Mouse (Mus musculus) heart, adult 9 months (tissue): ENCODE measurements around the gene Naaa.

ENCODE experiments used
- DNase-seq, 2 experiments: peaks; one replicate each; pipeline ENCODE4 v3.0.0; 2022; ENCODE audit warnings: low spot score in 2 of 2

Gene Naaa

DNA sequence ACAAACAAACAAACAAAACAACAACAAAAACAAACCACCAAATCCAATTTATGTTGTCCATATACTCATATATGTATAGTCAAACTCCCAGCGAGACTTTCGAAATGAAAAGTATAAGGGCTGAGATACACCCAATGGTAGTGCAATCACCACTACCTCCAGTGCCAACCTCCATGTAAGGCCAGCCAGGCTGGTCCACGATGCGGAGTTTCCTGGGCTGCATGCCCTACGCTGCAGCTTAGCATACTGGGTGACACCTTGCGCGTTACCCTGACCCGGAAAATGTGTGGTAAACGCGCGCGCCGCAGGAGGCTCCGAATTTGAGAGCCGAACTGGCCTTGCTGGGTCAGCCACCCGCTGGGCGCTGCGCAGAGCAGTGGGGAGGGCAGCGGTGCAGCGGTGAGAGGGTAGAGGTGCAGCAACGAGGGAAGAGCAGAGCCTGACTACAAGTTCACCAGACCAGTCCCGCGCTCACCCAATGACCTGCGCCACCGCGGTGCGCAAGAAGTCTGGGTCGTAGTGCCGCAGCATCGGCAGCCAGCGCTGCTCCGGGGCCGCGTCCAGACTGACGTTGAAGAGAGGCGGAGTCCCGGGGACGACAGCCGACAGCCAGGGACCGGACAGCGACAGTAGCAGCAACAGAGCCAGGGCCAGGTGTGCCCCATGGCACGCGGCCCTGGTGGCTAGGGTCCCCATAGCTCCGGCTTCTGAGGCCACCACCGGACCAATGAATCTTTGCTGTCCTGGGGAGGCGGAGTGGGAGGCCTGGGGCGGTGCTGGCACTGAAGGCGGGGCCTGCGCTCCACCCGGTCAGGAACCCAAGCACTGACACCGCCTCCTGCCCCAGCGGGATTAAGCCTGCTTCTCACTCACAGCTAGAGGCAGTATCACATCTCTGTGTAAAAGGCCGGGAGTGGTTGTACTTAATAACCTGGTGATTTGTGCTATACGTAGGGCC lies at the start of gene Naaa:
Gene Naaa (minus strand): TSS at position 734 of the 958 bp plus-strand sequence.
- DNase-seq, result peak; percentile 92 to 93

DNA sequence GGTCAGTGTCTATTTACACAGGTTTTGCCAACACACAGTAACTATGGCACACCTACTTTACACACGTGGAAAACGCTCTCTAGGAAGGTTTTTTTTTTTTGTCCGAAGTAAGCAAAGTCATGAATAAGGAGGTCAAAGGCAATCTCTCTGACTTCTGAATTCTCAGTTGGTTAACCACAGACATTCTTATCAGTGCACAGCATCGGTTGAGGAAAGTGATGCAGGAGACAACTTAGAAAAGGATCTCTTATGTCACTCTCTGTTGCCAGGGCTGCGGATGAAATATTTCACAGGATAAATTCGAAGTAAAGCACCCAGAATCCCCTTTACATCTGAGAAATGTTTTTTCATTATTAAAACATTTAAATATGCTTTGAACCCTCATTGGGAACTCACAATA lies 49.4 kb upstream of the Naaa start:
- DNase-seq, result no peak

DNA sequence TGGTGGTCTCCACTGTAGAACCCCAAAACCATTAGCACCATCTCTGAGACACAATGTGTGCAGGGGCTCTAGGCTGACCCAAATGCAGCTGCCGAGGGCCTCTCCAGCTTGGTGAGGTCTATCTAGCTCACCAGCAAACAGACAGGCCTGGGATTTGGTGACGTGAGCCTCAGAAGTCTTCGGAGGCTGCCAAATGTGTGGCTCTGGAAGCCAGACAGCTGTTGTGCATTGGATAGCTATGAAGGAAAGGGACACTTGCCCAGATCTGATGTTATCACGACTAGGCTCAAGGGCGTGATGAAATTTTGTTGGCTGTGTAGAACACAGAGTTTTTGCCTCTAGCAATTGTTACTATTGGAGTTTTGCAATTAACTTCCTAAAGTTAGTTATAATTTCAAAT lies 45.3 kb upstream of the Naaa start:
- peak; percentile 80 to 88 for DNase-seq

DNA sequence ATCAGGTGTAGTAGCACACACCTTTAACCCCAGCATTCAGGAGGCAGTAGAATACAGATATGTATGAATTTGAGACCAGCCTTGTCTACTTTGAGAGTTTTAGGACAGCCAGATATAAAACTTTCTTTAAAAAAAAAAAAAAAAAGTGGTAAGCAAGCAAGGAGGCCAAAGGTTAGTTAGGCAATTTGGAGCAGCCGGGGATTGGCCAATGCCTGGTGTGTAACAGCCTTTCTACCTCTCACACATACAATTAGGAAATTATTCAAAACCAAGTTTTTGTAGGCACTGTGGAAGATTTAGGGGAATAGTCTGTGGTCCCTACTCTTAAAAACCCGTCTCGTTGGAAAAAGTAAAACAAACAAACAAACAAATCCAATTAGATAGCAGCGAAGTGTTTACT lies 44.6 kb upstream of the Naaa start:
- DNase-seq, result no peak

DNA sequence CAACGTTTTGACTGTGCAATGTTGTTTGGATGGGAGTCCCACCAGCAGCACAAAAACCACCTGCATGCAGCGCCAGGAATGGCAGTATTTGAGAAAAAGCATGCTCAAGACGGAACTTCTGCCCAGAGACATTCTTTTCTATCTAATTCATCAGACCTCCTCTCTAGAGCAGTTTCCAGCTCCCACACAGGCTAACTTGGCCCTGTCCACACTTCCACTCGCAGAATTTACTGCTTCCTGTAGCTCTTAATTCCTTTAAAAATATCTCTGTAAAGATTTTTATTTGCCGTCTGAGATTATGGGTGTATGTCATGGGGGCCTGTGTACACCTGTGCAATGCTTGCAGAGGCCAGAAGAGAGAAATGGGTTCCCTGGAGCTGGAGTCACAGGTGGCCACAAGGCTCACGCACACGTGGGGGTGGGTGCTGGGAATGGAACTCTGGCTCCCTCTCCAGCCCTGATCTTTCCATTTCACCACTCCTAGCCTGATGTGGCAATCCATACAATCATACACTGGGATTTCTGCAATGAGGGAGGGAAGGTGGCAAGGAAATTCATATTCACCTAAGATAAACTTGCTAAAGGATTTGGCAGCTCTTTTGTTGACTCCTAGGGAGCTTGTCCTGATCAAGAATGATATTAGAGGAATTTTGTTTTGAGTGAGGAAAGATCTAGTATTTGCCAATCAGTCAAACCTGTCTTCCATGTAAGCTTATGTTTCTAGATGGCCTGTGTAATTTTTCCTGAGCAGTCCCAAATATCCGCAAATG lies 43.8 kb upstream of the Naaa start:
- DNase-seq, result no peak

DNA sequence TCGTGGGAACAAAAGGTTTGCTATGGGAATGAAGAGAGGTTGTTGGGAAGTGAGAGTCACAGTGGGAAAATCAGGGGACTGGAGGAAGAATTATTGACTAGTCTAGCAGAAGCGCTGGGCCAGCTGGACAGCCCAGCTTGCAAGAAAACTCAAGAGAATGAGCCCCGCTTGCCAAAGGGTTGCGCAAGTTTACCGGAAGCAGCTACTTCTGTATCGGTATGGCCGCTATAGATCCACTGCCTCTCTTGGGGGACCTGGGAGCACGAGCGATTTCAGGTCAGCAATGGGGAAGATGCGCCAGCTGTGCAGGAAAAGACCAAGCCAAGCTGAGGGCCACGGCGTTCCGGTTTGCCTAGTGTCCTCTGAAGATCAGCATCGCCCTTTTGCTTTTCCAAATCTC lies 40.6 kb upstream of the Naaa start:
- DNase-seq, result no peak

DNA sequence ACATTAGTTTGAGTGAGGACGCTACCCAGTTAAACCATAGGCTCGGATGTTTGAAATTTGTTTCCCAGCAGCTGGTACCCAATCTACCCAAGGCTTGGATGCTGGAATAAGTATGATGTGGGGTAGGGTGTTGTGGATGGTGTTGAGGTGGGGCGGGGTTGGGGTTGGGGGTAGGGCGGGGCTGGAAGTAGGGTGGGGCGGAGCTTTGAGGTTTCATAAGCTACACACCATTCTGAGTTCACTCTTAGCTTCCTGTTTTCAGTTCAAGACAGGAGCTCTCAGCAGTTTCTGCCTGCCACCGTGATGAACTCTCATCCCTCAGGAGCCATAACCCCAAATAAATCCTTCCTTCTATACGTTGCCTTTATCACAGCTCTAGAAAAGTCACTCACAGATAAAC lies 40.1 kb upstream of the Naaa start:
- DNase-seq, result no peak

DNA sequence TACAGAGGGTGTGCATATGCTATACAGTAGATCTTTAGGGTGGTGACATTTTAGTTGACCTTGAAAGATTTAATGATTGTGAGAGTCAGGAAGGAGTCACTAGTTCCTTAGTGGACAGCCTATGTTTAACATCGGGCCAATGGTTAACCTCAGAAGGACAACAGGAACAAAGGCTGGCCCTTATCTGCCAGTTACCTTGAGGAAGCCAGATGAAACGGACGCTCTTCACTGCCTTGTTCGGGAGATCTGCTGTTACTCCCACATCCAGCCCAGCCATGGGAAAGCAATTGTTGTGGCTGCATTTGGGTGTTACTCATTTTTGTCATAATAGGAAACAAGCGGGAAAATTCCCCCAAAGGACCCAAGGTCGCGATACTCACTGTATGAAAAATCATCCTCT lies 35.8 kb upstream of the Naaa start:
- DNase-seq, result no peak

DNA sequence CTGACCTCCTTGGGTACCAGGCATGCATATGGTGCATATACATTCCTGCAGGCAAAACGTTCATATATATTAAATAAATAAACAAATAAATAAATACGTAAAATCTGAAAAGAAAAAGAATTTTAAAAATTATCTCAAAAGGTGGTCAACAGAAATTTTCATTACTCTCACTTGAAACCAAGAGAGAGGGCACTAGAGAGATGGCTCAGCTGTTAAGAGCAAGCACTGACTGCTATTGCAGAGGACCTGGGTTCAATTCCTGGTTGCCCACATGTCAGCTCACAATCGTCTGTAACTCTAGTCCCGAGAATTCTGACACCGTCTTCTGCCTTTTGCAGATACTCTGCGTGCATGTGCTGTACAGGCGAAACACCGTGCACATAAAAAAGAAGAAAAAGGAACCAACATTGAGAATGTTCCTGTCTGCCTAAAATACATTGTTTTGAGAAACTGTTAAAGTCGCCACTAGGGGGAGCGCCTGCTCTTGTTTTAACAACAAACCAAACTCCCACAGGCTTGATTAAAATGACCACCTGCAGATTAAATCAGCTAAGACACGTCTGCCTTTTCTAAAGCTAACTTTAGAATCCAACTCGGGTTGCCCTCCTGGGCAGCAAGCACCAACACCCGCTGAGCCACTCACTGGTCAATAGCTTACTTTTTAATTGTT lies 34.2 kb upstream of the Naaa start:
- DNase-seq, result peak; percentile 67 to 87

DNA sequence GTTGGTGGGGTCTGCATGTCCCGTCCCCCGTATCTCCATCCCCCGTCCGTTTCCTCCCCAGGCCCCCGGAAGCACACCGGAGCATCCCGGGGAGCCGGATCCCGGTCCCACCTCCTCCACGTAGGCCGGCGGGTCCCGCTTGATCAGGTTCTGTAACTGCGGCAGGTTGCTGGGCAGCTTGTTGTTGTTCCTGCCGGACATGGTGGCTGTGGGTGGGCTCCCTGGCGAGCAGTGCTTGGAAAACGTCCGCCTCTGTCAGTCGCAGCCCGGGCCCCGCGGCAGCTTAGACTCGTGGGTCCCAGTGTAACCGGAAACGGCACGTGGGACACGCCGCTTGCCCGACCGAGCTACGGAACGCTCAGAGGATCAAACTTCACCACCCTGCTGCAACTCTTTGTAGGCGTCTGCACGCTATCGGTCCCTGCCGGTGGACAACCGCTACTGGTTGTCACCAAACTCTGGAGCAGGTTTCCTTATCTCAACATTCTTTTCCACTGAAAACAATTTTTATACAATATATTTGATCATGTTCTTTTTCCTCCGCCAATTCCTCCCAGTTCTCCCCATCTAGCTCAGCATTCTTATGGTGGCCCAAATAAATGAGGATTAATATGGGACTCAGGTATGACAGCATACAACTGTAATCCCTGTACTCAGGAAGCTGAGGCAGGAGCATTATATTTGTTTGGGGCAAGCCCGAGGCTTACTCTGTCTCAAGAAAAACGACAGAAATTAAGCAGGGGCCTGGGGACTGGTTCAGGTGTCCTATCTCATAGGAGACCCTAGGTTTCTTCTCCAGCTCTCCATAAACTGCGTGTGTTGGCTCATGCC lies 31.9 kb upstream of the Naaa start, which contains the start of gene Sdad1:
Gene Sdad1 (minus strand): TSS at position 799 of the 831 bp plus-strand sequence.
- DNase-seq, result peak; percentile 93 to 94

DNA sequence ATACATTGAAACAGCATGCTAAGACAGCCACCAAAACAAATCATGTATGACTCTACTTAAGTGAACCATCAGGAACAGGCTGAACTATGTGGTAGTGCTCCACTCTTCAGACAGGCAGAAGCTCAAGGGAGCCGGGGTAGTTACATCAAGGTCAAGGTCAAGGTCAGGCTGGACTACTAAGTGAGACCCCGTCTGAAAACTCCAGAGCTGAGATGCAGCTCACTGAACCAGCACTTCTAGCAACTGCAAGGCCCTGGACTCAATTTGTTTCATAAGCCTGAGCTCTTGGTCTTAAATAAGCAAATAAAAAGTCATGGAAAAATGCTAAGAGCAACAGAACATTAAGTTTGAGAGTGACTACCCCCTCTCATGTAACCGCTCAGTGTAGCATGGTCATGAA lies 26.3 kb upstream of the Naaa start:
- DNase-seq, result no peak

DNA sequence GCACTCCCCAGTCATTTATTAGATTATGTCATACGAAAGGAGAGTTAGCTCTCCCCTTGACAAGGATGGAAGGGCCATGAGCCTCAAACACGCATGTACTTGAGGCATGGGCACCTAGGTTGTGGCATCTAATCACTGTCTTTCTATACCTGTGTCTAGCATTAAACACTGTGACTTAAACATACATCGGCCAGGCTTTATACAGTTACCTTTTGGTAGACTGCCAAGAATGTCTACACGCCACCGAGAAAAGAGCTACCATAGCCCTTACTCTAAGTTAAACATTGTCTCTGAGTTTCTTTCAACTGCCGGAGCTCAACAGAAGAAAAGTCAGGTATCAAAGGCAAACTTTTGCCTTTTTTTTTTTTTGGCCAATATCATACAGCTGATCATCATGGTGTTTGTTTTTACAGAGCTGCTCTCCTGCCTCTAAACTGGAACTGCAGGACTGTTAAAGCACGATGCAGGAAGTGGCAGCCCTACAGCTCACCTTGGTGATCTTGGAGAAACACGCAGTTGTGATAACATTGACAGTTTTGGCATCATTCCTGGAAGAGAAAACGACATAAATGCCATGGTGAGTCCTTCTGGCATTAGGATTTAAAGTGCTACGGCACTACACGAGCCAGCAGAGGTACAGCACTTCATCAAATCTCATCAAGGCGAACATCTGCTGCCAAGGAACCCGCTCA lies 24.3 kb upstream of the Naaa start:
- peak in 1 of 2 experiments; percentile 36 for DNase-seq

DNA sequence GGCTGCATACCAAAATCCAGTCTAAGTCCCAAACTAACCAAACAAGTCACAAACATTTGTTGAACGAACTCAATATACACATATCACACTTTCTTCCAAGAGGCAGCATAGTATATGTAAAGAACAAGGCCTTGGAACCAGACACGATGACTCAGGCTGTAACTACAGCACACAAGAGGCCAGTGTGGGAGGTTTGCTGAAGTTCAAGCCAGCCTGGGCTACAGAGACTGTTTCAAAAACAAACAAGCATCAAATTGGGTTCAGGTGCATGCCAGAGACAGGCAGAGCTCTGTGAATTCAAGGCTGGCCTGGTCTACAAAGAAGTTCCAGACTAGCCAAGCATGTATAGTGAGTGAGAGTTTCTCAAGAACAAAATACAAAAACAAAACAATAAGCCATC lies 16.6 kb upstream of the Naaa start:
- DNase-seq, result no peak

DNA sequence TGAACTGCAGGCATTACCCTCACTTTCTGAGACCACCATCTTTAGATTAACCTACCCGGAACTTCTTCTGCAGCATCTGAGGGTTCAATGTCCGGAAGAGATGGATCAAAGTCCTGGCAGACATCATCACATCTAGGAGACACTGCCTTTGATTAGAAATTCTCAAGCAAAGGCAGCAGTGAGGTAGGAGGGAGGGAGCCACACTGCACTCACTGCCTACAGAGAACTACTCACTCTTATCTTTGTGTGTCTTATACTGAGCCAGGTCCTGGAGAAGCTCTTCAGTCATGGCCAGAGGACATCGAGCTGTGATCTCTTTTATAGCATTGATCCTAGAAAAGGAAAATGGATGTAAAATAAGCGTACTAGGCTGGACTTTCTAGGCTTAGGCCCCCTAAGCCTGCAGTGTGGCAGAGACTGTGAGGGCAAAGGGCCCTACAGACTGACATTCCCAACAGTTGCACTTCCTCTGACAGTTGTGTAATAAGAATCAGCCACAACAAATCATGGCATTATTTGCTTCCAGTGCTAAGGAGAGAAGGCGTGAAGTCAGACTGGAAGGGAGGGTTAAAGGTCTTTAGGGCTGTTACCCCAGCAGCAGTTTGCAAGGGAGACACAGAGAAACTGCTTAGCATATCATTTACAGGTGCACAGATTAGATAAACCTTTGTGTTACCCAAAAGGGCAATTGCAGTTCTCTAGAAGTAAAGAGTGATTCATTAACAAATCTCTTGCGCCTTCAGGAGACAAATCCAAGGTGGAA lies 13.9 kb upstream of the Naaa start:
- DNase-seq, result no peak

DNA sequence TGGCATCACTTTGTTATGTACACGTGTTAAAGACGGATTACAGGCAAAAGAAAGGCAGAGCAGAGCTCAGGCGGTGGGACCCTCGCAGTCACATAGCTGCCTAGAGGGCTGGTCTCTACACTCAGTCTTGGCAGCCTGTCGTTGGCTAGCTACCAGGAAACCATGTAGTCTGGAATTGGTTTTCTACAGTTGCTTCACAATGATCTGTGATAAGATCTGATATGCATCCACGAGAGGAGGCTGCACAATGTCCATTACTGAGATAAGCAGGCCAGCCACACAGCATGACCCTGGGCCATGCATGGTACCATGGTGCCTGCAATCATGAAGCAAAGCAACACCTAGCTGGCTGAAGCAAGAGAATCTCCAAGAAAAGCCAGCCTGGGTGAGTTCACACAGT lies 9.9 kb upstream of the Naaa start:
- DNase-seq, result no peak

DNA sequence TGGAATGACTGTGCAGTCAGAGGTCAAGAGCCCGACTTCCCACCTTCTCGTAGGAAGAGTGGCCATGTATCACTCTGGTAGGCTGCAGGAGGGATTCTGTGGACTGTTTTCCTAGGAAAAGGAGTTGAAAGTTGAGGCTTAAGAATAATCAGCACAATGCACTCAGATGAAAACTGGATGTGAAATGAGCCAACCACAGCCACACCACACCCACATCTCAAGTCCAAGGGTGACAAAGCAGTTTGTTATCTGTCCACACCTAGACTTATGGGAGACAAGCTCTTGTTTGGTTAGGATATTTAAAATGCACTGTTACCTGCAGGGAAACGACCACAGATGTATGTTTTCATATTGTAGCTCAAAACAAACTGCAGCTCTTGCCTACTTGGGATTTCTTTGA lies 5.1 kb upstream of the Naaa start:
- DNase-seq, result no peak

DNA sequence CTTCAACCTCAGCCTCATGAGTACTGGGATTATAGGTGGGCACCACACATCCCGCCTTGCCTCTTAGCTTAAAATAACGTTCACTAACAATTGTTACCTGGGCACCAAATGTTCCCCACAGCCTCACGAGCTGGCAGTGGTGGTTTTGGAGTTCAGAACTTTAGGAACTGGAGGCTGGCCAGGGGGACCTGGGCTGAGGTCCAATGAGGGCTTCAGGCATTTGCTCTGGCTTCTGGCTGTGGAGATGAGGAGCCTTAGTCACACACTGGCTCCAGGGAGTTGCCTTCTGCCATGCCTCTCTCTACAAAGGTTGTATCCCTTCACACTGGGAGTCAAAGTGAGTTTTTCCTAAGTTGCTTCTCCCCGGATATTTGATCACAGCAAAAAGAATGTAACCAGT lies 4.6 kb upstream of the Naaa start:
- DNase-seq, result peak in 1 of 2 experiments; percentile 34

DNA sequence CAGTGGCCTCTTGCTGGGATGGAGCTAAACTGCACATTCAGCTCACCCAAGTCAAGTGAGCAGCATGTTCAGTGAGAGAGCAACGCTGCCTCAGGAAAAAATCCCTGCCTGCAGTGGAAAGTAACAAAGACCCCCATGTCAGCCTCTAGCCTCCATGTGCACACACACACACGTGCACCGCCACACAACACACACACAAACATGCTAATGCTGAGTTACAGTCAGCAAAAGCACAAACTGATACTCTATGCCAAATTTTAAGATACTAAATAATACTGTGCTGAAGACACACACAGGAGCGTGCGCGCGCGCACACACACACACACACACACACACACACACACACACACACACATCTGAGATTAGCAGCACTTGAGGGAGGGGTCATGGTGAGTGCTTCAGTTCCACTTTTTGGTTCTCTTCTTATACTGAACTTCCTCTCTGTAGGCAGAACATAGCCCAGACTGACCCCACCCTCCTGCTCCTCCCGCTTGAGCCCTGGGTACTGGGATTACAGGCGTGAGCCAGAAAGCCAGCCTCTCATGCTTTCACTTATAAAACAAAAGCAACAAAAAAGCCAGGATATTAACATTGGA lies 1.1 kb upstream of the Naaa start:
- peak; percentile 16 to 53 for DNase-seq

DNA sequence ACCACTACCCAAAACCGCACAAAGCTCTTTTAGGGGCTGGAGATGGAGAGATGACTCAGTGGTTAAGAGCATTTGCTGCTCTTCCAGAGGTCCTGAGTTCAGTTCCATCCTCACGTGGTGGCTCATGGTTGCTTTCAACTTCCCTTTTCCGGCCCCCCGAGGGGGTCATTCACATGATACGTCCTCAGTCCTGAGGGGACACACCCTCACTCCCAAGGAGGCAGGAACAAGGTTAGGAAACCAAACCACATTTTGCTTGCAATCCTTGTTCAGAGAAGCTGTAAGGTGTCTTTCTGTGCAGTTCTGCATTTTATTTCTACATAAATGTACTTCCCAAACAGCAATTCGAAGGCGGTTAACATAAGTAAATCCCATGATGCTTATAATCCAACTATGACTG lies 7.5 kb downstream of the Naaa start:
- DNase-seq, result no peak
